23 mouse cellular contexts compared by ENCODE assay signal in the genomic region with DNA sequence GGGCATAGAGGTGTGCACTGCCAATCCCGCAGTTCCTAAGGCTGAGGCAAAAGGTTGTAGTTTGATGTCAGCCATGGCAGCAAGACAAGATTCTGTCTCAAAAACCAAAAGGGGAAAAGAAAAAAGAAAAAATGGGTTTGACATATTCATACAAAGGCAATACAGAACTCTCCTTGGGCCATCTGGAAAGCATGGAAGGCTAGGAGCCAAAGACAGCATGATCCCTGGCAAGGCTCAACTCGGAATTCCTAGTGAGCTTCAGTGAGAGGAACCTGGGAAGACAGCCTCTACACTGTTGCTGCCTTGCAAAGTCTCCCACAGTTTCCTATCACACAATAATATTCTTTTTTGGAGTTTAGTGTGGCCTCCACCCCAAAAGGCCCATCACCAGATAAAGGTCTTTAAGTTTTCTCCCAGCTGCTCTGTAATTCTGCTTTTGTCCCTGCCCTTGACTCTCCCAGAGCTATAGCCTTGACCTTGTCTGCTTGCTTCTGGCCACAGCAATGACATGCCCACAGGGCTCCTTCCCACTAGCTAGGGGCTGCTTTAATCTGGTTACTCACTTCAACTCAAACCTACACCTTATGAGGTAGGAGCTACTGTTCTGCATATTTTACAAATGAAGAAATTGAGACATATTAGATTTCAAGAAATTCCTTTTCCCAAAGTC. TPM values are rescaled to one million over a fixed set of nuclear protein-coding genes. Genes with fewer than 3 reads are reported as not detected.
DNase-seq lines count a peak whose midpoint lies in the region; ATAC-seq and TF ChIP-seq lines count a peak whose summit lies in the region.
"Had no signal": no experiment of that assay in that cellular context is flagged by ENCODE, and none has a peak within 500 bp of the region (broad histone marks: within the 10 kb centered on the region; RNA-seq: fewer than 3 reads in every experiment).

No protein-coding gene starts in this region.

- no peak overlapping the region for H3K4me3 ChIP-seq in hindbrain, postnatal 0 days (ENCODE audit: low read length)
- no peak overlapping the region for H3K4me3 ChIP-seq in hindbrain, embryonic 13.5 days
- no peak overlapping the region for H3K4me3 ChIP-seq in hindbrain, embryonic 12.5 days
- H3K4me3 ChIP-seq: embryonic facial prominence, embryonic 15.5 days; forebrain, embryonic 10.5 days; gastrocnemius, adult 2 months; hindbrain, embryonic 10.5 days; liver, embryonic 13.5 days; neural tube, embryonic 13.5 days had no signal

- no peak overlapping the region; the same call in 1 of the 2 replicates for H3K27ac ChIP-seq in hindbrain, postnatal 0 days
- no peak overlapping the region for H3K27ac ChIP-seq in hindbrain, embryonic 13.5 days
- H3K27ac ChIP-seq in hindbrain, embryonic 12.5 days, result no peak overlapping the region
- H3K27ac ChIP-seq: embryonic facial prominence, embryonic 15.5 days; forebrain, embryonic 10.5 days; gastrocnemius, adult 2 months; hindbrain, embryonic 10.5 days; kidney, postnatal 0 days; liver, embryonic 13.5 days; neural tube, embryonic 13.5 days had no signal

- no peaks in the 10 kb centered on the region for H3K9me3 ChIP-seq in hindbrain, postnatal 0 days (ENCODE audit: low read length)
- H3K9me3 ChIP-seq in hindbrain, embryonic 13.5 days, result no peaks in the 10 kb centered on the region
- no peaks in the 10 kb centered on the region for H3K9me3 ChIP-seq in hindbrain, embryonic 12.5 days (replicated peaks)
- H3K9me3 ChIP-seq: embryonic facial prominence, embryonic 15.5 days; forebrain, embryonic 10.5 days; hindbrain, embryonic 10.5 days; liver, embryonic 13.5 days; neural tube, embryonic 13.5 days had no signal

- no peaks in the 10 kb centered on the region for H3K27me3 ChIP-seq in hindbrain, postnatal 0 days (ENCODE audit: insufficient read depth, low read length)
- H3K27me3 ChIP-seq in hindbrain, embryonic 13.5 days, result no peaks in the 10 kb centered on the region
- H3K27me3 ChIP-seq in hindbrain, embryonic 12.5 days, result 0 out of 2 replicates have a peak, but pooled peaks cover 5% of the 10 kb centered on the region
- H3K27me3 ChIP-seq: embryonic facial prominence, embryonic 15.5 days; liver, embryonic 13.5 days; neural tube, embryonic 13.5 days had no signal

- WGBS in hindbrain, postnatal 0 days, result 44% methylated on average over 2 of the region's 2 CpGs
- WGBS in hindbrain, embryonic 13.5 days, result 69% methylated on average over 2 of the region's 2 CpGs
- WGBS in hindbrain, embryonic 12.5 days, result 66% methylated on average over 2 of the region's 2 CpGs

- peaks cover 11% of the 10 kb centered on the region; the same call in 1 of the 2 replicates for H3K4me1 ChIP-seq in hindbrain, postnatal 0 days (ENCODE audit: insufficient read depth, low read length)
- no peaks in the 10 kb centered on the region for H3K4me1 ChIP-seq in hindbrain, embryonic 13.5 days (replicated peaks)
- no peaks in the 10 kb centered on the region for H3K4me1 ChIP-seq in hindbrain, embryonic 12.5 days
- H3K4me1 ChIP-seq: forebrain, embryonic 10.5 days; liver, embryonic 13.5 days; neural tube, embryonic 13.5 days had no signal

- H3K9ac ChIP-seq in hindbrain, postnatal 0 days (replicated peaks; ENCODE audit: low read length), result no peak overlapping the region
- H3K9ac ChIP-seq in hindbrain, embryonic 13.5 days, result no peak overlapping the region
- no peak overlapping the region for H3K9ac ChIP-seq in hindbrain, embryonic 12.5 days
- H3K9ac ChIP-seq: embryonic facial prominence, embryonic 15.5 days; liver, embryonic 13.5 days; neural tube, embryonic 13.5 days had no signal

- no peaks in the 10 kb centered on the region for H3K36me3 ChIP-seq in hindbrain, postnatal 0 days (ENCODE audit: insufficient read depth, low read length)
- H3K36me3 ChIP-seq in hindbrain, embryonic 13.5 days, result no peaks in the 10 kb centered on the region
- no peaks in the 10 kb centered on the region for H3K36me3 ChIP-seq in hindbrain, embryonic 12.5 days
- H3K36me3 ChIP-seq: embryonic facial prominence, embryonic 15.5 days; forebrain, embryonic 10.5 days; G1E; hindbrain, embryonic 10.5 days; liver, embryonic 13.5 days; neural tube, embryonic 13.5 days had no signal

- no peak for TF ChIP-seq CTCF in hindbrain, postnatal 0 days (IDR thresholded peaks at IDR 0.05; ENCODE audit: low read depth)

- DNase-seq in hindbrain, postnatal 0 days (ENCODE audit: low spot score), result peak; percentile 56
- peak; percentile 91 for DNase-seq in ES-CJ7 (ENCODE audit: low read depth, low spot score)
- peak; percentile 31 for DNase-seq in cerebellum, adult 11 months
- DNase-seq in cerebellum, postnatal 14 days, result peak; percentile 68 to 80
- DNase-seq in ovary, postnatal 10 days (ENCODE audit: low spot score), result no peak
- DNase-seq in T-cell, adult 2 months (ENCODE audit: low spot score), result no peak
- DNase-seq: adrenal gland, postnatal 10 days; gastrocnemius, adult 2 months; layer of hippocampus, postnatal 36 days; liver, embryonic 13.5 days had no signal

- ATAC-seq in hindbrain, postnatal 0 days, result no peak
- ATAC-seq in hindbrain, embryonic 13.5 days (ENCODE audit: low FRiP score), result no peak
- no peak for ATAC-seq in hindbrain, embryonic 12.5 days (ENCODE audit: low FRiP score)
- ATAC-seq: midbrain, embryonic 16.5 days had no signal

- H3K4me2 ChIP-seq in hindbrain, postnatal 0 days (ENCODE audit: low read depth, low read length), result no peak overlapping the region
- no peak overlapping the region for H3K4me2 ChIP-seq in hindbrain, embryonic 13.5 days
- H3K4me2 ChIP-seq in hindbrain, embryonic 12.5 days (replicated peaks), result no peak overlapping the region
- H3K4me2 ChIP-seq: embryonic facial prominence, embryonic 15.5 days; liver, embryonic 13.5 days; neural tube, embryonic 13.5 days had no signal

RNA-seq across cellular contexts. Expression of a gene that starts 23.9 kb away (rescaled TPM):
- under 0.01 and 0.07 TPM in 2 replicates for total RNA-seq in hindbrain, postnatal 0 days (2014; rRNA removed)
- 0.39 and 0.53 TPM in 2 replicates for polyA plus RNA-seq in hindbrain, postnatal 0 days (2015; fragmentation: Nextera tagmentation; extraction: Ambion mirVana)
- 0.04 and 0.57 TPM in 2 replicates for polyA plus RNA-seq in hindbrain, embryonic 13.5 days (2015; fragmentation: Nextera tagmentation; extraction: Ambion mirVana)
- 0.04 and 0.07 TPM in 2 replicates for polyA plus RNA-seq in hindbrain, embryonic 12.5 days (2016; fragmentation: Nextera tagmentation; extraction: Ambion mirVana)
- total RNA-seq: granulocyte monocyte progenitor cell, adult 5-6 weeks; megakaryocyte progenitor cell, adult 5-6 weeks had no signal
- polyA plus RNA-seq: forebrain, embryonic 10.5 days; G1E; heart, embryonic 14.5 days; hindbrain, embryonic 10.5 days; intestine, embryonic 14.5 days; kidney, postnatal 0 days; liver, embryonic 13.5 days; neural tube, embryonic 13.5 days had no signal

Comparison
In these comparisons a context has a peak if more than half of its experiments do, and no peak if none do; other contexts are left out.
1. DNase-seq: peak in hindbrain, postnatal 0 days (single experiment), ES-CJ7 (single experiment), cerebellum, adult 11 months (single experiment) and cerebellum, postnatal 14 days (2 of 2); none in ovary, postnatal 10 days (single experiment) and T-cell, adult 2 months (single experiment).